Mouse (Mus musculus): ENCODE results near the gene Znrf4.
A peak's percentile ranks its signal among the peaks of the same experiment; 100 is the strongest.

The Znrf4 gene

GRCm38 (mm10) chr17:56512310-56512709 is at the start of gene Znrf4:
Gene Znrf4, minus strand, starts transcription at chr17:56512431.
- no peak for DNase-seq (ENCODE audit: extremely low spot score, low spot score)

- no peak for DNase-seq (ENCODE audit: extremely low spot score, low spot score)
Observed at GRCm38 (mm10) chr17:56561866-56562265, 49.6 kb upstream of the Znrf4 start.

- no peak for DNase-seq (ENCODE audit: extremely low spot score, low spot score)
Observed at GRCm38 (mm10) chr17:56560131-56560530, 47.9 kb upstream of the Znrf4 start.

- no peak for DNase-seq (ENCODE audit: extremely low spot score, low spot score)
Observed at GRCm38 (mm10) chr17:56559386-56559785, 47.2 kb upstream of the Znrf4 start.

- DNase-seq (ENCODE audit: extremely low spot score, low spot score) = peak; percentile 76
Observed at GRCm38 (mm10) chr17:56558448-56558847, 46.2 kb upstream of the Znrf4 start.

- no peak for DNase-seq (ENCODE audit: extremely low spot score, low spot score)
Observed at GRCm38 (mm10) chr17:56554122-56554551, 41.9 kb upstream of the Znrf4 start, which contains the start of gene Gm20219. Gene Gm20219, minus strand, starts transcription at chr17:56554387.

GRCm38 (mm10) chr17:56552781-56553363 is 40.6 kb upstream of the Znrf4 start:
- DNase-seq (ENCODE audit: extremely low spot score, low spot score) = peak; percentile 86

- DNase-seq (ENCODE audit: extremely low spot score, low spot score) = no peak
Observed at GRCm38 (mm10) chr17:56551841-56552581, 39.8 kb upstream of the Znrf4 start.

GRCm38 (mm10) chr17:56550784-56551475 is 38.7 kb upstream of the Znrf4 start:
- no peak for DNase-seq (ENCODE audit: extremely low spot score, low spot score)

- DNase-seq (ENCODE audit: extremely low spot score, low spot score) = no peak
Observed at GRCm38 (mm10) chr17:56548605-56549105, 36.4 kb upstream of the Znrf4 start.

GRCm38 (mm10) chr17:56547846-56548604 is 35.8 kb upstream of the Znrf4 start:
- DNase-seq (ENCODE audit: extremely low spot score, low spot score) = no peak

- no peak for DNase-seq (ENCODE audit: extremely low spot score, low spot score)
Observed at GRCm38 (mm10) chr17:56547116-56547845, 35.0 kb upstream of the Znrf4 start.

- no peak for DNase-seq (ENCODE audit: extremely low spot score, low spot score)
Observed at GRCm38 (mm10) chr17:56546576-56546975, 34.3 kb upstream of the Znrf4 start.

GRCm38 (mm10) chr17:56545945-56546344 is 33.7 kb upstream of the Znrf4 start:
- DNase-seq (ENCODE audit: extremely low spot score, low spot score) = no peak

- no peak for DNase-seq (ENCODE audit: extremely low spot score, low spot score)
Observed at GRCm38 (mm10) chr17:56544699-56545387, 32.6 kb upstream of the Znrf4 start.

- DNase-seq (ENCODE audit: extremely low spot score, low spot score) = no peak
Observed at GRCm38 (mm10) chr17:56543684-56544224, 31.5 kb upstream of the Znrf4 start.

- no peak for DNase-seq (ENCODE audit: extremely low spot score, low spot score)
Observed at GRCm38 (mm10) chr17:56542736-56543135, 30.5 kb upstream of the Znrf4 start.

- DNase-seq (ENCODE audit: extremely low spot score, low spot score) = no peak
Observed at GRCm38 (mm10) chr17:56540562-56540975, 28.3 kb upstream of the Znrf4 start.

GRCm38 (mm10) chr17:56537912-56538311 is 25.7 kb upstream of the Znrf4 start:
- no peak for DNase-seq (ENCODE audit: extremely low spot score, low spot score)

GRCm38 (mm10) chr17:56536874-56537273 is 24.6 kb upstream of the Znrf4 start:
- DNase-seq (ENCODE audit: extremely low spot score, low spot score) = no peak
